Mouse (Mus musculus) forebrain, embryonic 12.5 days (tissue): ENCODE results near the gene Mlana. TPM values are rescaled to one million over a fixed set of nuclear protein-coding genes. Genes with fewer than 3 reads are reported as not detected.

Source experiments
- ATAC-seq: fragments of 200-750 bp; cut with Nextera tagmentation; 2 replicates; pipeline ENCODE4 v1.8.0; 2017; ENCODE audit warnings: moderate TSS enrichment; ENCODE audit not compliant: low FRiP score
- H3K27ac ChIP-seq: fragments of 300-500 bp; sonication (generic); 2 replicates; pipeline ENCODE4 v1.5.1; 2016; ENCODE audit warnings: mild to moderate bottlenecking
- H3K27me3 ChIP-seq: fragments of 300-500 bp; sonication (generic); 2 replicates; pipeline ENCODE4 v1.6.1; 2016; ENCODE audit warnings: mild to moderate bottlenecking
- H3K36me3 ChIP-seq: fragments of 300-500 bp; sonication (generic); replicated peaks from 2 replicates; pipeline ENCODE4 v1.6.1; 2016; ENCODE audit warnings: mild to moderate bottlenecking
- H3K4me1 ChIP-seq: fragments of 300-500 bp; sonication (generic); 2 replicates; pipeline ENCODE4 v1.6.1; 2016
- H3K4me2 ChIP-seq: fragments of 300-500 bp; sonication (generic); 2 replicates; pipeline ENCODE4 v1.6.1; 2016; ENCODE audit warnings: mild to moderate bottlenecking, moderate library complexity
- H3K4me3 ChIP-seq: fragments of 300-500 bp; sonication (generic); replicated peaks from 2 replicates; pipeline ENCODE4 v1.5.1; 2016; ENCODE audit warnings: mild to moderate bottlenecking
- H3K9ac ChIP-seq: fragments of 300-500 bp; sonication (generic); 2 replicates; pipeline ENCODE4 v1.6.1; 2016; ENCODE audit warnings: mild to moderate bottlenecking
- H3K9me3 ChIP-seq: fragments of 300-500 bp; sonication (generic); 2 replicates; pipeline ENCODE4 v1.6.1; 2016
- WGBS: fragments of 180-500 bp; shearing (Covaris S2); methylation state at CpG from one replicate; pipeline ENCODE4 v1.1.7; 2016; 5-methylcytosine and 5-hydroxymethylcytosine counted together
- polyA plus RNA-seq: library from polyadenylated mRNA; unstranded; fragments of >200 nt; fragmentation: Nextera tagmentation; extraction: Ambion mirVana; gene quantifications from 2 replicates; pipeline ENCODE4 v1.2.1, GENCODE M21; 2016

Gene Mlana
- polyA plus RNA-seq, result not detected in 2 replicates

DNA sequence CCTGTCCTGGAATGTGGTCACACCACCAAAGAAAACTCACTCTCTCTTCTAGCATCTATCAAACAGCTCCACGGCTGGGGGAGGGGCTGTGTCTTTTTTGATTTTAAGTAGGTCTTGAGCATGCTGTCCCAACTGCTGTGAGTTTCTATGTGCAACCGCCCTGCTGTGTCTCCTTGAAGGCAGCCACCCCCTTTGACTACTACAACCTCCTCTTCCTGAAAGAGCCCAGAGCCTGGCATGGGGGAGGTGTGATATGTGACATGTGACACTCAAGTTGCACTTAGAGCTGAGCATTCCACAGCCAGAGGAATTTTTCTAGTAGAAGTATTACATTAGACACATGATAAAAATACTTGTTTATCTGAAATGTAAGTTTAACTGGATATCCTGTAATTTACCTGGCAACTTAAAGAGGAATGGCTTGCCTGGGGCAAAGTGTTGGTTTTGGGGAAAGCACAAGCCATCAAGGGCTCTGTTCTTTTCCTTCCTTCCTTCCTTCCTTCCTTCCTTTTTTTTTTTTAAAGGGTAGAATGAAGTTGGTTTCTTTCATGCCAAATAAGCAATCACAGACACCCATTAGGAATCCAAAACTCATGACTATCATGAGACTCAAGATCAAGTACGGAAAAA, at the start of gene Mlana:
Mlana (plus strand) TSS at position 580 of the 630 bp plus-strand sequence.
- no peak within 1 kb of the TSS for H3K27ac ChIP-seq
- H3K4me2 ChIP-seq, result no peak within 1 kb of the TSS
- WGBS, result 58% methylated on average over 3 of the region's 3 CpGs
- H3K4me3 ChIP-seq, result no peak within 1 kb of the TSS
- H3K27me3 ChIP-seq, result no peaks in the 10 kb centered on the region
- ATAC-seq, result no peak
- H3K4me1 ChIP-seq, result no peaks in the 10 kb centered on the region
- no peaks in the 10 kb centered on the region for H3K36me3 ChIP-seq
- no peak within 1 kb of the TSS for H3K9ac ChIP-seq
- no peaks in the 10 kb centered on the region for H3K9me3 ChIP-seq

DNA sequence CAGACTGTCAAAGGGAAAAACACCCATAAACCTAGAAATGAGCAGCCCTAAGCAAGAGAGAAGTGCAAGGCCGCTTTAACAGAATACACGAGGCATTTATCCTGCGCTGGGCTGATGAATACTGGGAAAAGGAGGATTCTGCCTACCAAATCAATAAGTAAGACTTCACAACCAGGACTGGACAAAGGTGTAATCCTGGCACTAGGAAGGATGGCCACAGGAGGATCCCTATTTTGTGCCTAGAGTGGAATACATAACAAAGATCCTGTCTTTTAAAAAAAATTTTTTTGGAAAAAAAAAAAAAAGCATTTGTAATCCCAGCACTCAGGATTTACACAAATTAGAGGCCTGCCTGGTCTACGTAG, 49.1 kb upstream of the Mlana start:
- Histone ChIP-seq H3K9ac (peak overlapping the region; percentile 83; the same call in 1 of the 2 replicates), H3K4me2 (peak overlapping the region; percentile 55), H3K4me3 (peak overlapping the region; percentile 83), H3K36me3 (0 out of 2 replicates have a peak, but pooled peaks cover 5% of the 10 kb centered on the region), H3K27me3 (no peaks in the 10 kb centered on the region), H3K9me3 (no peaks in the 10 kb centered on the region), H3K4me1 (0 out of 2 replicates have a peak, but pooled peaks cover 3% of the 10 kb centered on the region), H3K27ac (no peak overlapping the region)
- ATAC-seq, result no peak
- 32% methylated on average over 4 of the region's 4 CpGs for WGBS

DNA sequence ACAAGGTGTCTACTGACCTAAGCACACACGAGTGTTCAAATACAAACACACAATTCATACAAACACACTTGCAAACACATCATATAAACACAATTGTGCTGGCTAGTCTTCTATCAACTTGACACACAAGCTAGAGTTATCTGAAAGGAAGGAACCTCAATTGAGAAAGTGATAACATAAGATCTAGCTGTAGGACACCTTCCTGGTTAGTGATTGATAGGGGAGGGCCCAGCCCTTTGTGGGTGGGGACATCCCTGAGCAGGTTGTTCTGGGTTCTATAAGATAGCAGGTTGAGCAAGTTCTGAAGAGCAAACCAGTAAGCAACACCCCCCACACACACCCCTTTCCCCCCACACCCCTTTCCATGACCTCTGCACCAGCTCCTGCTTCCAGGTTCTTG, 47.9 kb upstream of the Mlana start:
- no peak overlapping the region for H3K9ac ChIP-seq
- H3K27me3 ChIP-seq, result no peaks in the 10 kb centered on the region
- no peak overlapping the region for H3K4me2 ChIP-seq
- H3K4me3 ChIP-seq, result no peak overlapping the region
- 72% methylated on average over 1 of the region's 1 CpGs for WGBS
- H3K27ac ChIP-seq, result no peak overlapping the region
- 0 out of 2 replicates have a peak, but pooled peaks cover 4% of the 10 kb centered on the region for H3K36me3 ChIP-seq
- H3K4me1 ChIP-seq, result 0 out of 2 replicates have a peak, but pooled peaks cover 3% of the 10 kb centered on the region
- H3K9me3 ChIP-seq, result no peaks in the 10 kb centered on the region
- no peak for ATAC-seq

DNA sequence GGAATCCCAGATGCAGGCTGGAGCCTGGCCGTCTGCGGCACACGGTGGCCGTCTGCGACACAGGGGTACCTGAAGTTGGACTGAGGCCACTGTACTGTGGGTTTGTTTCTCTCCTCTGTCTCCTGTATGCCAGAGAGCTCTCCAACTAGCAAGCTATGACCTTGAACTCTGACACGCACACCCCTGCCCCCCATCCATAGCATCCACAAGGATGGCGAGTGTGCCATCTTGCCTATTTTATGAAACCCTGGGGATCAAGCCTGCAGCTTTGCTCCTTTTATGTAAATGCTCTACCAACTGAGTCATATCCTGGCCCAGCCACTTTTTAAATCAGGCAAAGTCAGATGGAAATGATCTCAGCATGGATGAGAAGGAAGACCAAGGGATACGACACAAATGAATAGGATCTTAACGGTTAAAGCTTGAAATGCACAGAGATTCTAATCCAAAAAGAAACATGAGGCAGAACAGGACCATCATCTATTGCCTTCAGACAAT, 43.8 kb upstream of the Mlana start:
- H3K27me3 ChIP-seq, result no peaks in the 10 kb centered on the region
- H3K4me2 ChIP-seq, result no peak overlapping the region
- no peak overlapping the region for H3K9ac ChIP-seq
- ATAC-seq, result no peak
- no peak overlapping the region for H3K27ac ChIP-seq
- no peaks in the 10 kb centered on the region for H3K4me1 ChIP-seq
- H3K36me3 ChIP-seq, result no peaks in the 10 kb centered on the region
- whole genome bisulfite sequencing, result 86% methylated on average over 9 of the region's 9 CpGs
- no peak overlapping the region for H3K4me3 ChIP-seq
- no peaks in the 10 kb centered on the region for H3K9me3 ChIP-seq

DNA sequence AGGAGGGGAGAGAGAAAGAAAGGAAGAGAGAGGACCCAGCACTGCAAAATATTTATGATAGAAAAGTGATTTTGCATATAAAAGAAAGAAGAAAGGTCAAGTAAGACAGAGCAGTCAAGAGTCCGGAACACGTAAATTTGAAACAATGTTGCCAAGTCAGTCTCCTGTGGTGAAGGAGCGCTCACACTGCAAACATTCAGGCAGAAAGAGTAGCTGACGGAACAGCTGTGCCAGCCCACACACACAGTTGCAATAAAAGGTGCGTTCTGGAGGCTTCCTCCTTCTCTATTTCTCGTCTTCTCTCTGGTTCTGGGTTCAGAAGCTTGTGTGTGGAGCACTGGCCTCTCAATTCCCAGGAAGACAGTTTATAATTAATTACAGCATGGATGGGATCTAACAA, 42.5 kb upstream of the Mlana start:
- no peak overlapping the region for H3K4me3 ChIP-seq
- 45% methylated on average over 6 of the region's 6 CpGs for WGBS
- H3K9ac ChIP-seq, result no peak overlapping the region
- no peak overlapping the region for H3K27ac ChIP-seq
- ATAC-seq, result no peak
- no peaks in the 10 kb centered on the region for H3K27me3 ChIP-seq
- no peaks in the 10 kb centered on the region for H3K36me3 ChIP-seq
- no peaks in the 10 kb centered on the region for H3K9me3 ChIP-seq
- H3K4me1 ChIP-seq, result no peaks in the 10 kb centered on the region
- no peak overlapping the region for H3K4me2 ChIP-seq

DNA sequence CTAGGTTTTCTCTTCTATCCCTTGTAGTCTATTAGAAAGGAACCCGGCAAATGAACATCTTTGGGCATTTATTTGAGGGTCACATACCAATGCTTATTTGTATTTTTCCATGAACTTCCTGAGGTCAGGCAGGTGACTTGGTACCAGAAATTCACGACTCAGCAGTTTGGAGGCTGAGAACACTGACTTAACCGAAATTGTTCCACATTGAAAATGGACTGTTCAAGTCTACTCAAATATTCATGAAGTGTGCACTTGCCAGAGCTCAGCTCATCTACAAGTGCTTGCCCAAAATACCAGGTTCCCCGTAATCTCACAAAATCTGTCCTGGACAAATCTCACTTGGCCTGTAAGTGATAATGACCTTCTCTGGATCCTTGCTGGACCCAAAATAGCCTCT, 41.6 kb upstream of the Mlana start:
- 67% methylated on average over 4 of the region's 4 CpGs for WGBS
- H3K27me3 ChIP-seq, result no peaks in the 10 kb centered on the region
- no peak for ATAC-seq

DNA sequence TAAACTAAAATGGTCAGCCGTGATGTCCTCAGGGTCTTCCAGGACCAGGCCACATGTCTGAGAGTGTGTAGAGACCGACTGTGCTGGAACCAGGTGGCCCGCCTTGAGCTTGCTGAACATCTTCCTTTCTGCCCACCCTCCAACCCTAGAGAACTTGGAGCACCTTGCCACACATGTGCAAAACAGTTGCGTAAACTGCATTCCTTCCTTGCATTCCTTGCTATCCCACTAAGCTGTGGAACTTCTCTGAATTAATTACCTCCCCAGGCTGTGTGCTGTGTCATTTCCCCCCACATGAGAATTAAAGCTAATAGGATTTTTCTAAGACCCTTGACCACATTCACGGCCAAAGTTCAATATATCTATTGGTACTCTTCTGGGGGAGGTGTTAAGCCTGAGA, 41.0 kb upstream of the Mlana start:
- Histone ChIP-seq H3K4me2 (no peak overlapping the region), H3K36me3 (no peaks in the 10 kb centered on the region), H3K27ac (no peak overlapping the region), H3K9ac (no peak overlapping the region), H3K4me3 (no peak overlapping the region), H3K27me3 (no peaks in the 10 kb centered on the region), H3K4me1 (no peaks in the 10 kb centered on the region), H3K9me3 (no peaks in the 10 kb centered on the region)
- 88% methylated on average over 5 of the region's 5 CpGs for WGBS
- ATAC-seq, result no peak

More for the DNA sequence above, 41.6 kb upstream of the Mlana start:
- H3K4me1 ChIP-seq, result no peaks in the 10 kb centered on the region
- H3K27ac ChIP-seq, result no peak overlapping the region
- no peak overlapping the region for H3K9ac ChIP-seq
- H3K4me2 ChIP-seq, result no peak overlapping the region
- H3K9me3 ChIP-seq, result no peaks in the 10 kb centered on the region
- H3K4me3 ChIP-seq, result no peak overlapping the region
- no peaks in the 10 kb centered on the region for H3K36me3 ChIP-seq

DNA sequence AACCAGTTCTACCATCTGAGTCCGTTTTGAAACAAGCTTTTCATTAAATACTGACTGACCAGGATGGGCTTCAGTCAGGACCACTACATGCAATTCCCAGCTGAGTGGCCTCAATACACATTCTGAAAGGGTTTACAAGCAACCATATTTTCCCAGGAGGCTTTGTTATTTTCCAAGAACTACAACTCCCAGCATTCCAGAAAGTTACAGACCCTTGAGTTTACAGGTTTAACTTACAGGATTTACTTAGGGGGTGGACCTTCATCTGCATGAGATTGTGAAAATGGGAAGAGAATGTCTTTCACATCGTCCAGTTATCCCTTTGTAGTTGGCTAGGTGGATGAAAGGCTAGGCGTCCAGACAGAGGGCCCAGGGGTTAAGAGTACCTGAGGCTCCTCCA, 40.6 kb upstream of the Mlana start:
- no peak overlapping the region for H3K27ac ChIP-seq
- no peak overlapping the region for H3K4me2 ChIP-seq
- H3K4me1 ChIP-seq, result no peaks in the 10 kb centered on the region
- ATAC-seq, result no peak
- H3K4me3 ChIP-seq, result no peak overlapping the region
- H3K27me3 ChIP-seq, result no peaks in the 10 kb centered on the region
- 51% methylated on average over 3 of the region's 3 CpGs for WGBS
- no peak overlapping the region for H3K9ac ChIP-seq
- H3K9me3 ChIP-seq, result no peaks in the 10 kb centered on the region
- H3K36me3 ChIP-seq, result no peaks in the 10 kb centered on the region

DNA sequence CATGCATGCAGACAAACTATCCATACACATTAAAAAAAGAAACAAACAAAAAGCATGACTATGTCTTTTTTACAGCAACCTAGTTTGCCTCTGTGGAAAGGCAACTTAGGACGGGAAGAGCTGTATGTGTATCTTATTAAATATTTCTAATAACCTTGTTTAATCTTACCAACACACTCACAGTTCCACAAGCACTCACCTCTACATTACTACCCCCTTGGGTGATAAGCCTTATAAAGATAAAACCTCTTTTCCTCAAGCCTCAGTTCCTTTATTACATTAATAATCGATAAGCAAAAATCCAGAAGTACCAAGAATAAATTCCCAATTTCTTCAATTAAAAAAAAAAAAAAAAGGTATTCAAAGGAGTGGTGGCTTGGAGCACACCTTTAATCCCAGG, 40.1 kb upstream of the Mlana start:
- no peak overlapping the region for H3K4me2 ChIP-seq
- H3K27ac ChIP-seq, result no peak overlapping the region
- 96% methylated on average over 2 of the region's 2 CpGs for WGBS
- ATAC-seq, result no peak
- H3K27me3 ChIP-seq, result no peaks in the 10 kb centered on the region
- H3K9ac ChIP-seq, result no peak overlapping the region
- no peaks in the 10 kb centered on the region for H3K9me3 ChIP-seq
- H3K36me3 ChIP-seq, result no peaks in the 10 kb centered on the region
- H3K4me1 ChIP-seq, result no peaks in the 10 kb centered on the region
- no peak overlapping the region for H3K4me3 ChIP-seq

DNA sequence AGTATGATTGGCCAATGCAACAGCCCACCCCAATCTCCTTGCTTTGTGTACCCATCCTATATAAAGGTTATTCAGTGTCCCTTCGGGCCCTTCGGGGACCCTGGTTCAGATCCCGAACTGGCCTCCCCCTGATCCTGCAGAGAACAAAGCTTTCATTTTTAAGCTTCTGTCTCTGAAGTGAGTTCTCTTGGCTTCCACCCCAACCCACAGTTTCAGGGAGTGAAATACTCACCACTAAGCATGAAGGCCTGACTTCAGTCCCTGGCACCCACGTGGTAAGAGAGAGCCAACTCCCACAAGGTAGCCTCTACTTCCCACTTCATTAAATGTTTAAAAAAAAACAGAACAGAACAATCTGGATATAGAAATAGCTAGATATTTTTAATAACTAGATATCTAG, 38.8 kb upstream of the Mlana start:
- Histone ChIP-seq H3K4me2 (no peak overlapping the region), H3K9ac (no peak overlapping the region), H3K27ac (no peak overlapping the region), H3K36me3 (no peaks in the 10 kb centered on the region), H3K9me3 (no peaks in the 10 kb centered on the region), H3K4me1 (no peaks in the 10 kb centered on the region), H3K27me3 (no peaks in the 10 kb centered on the region), H3K4me3 (no peak overlapping the region)
- ATAC-seq, result no peak
- WGBS, result 94% methylated on average over 4 of the region's 4 CpGs

DNA sequence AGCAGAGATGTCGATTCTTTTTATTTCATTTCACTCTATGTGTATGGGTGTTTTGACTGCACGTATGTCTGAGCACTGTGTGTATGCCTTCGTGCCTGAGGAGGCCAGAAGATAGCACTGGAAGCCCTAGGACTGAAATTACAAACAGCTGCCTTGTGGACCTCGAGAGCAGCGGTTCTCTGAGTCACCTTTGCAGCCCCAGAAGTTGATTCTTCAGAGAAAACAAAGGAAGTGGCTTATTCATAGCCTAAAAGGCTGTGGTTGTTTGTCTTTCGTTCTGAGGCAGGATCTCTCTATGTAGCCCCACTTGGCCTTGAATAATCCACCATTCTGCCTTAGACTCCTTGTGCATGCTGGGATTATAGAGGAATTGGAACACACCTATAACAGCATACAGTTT, 37.9 kb upstream of the Mlana start:
- ATAC-seq, result no peak
- 71% methylated on average over 6 of the region's 6 CpGs for WGBS
- no peak overlapping the region for H3K9ac ChIP-seq
- H3K4me1 ChIP-seq, result no peaks in the 10 kb centered on the region
- no peak overlapping the region for H3K4me3 ChIP-seq
- H3K27ac ChIP-seq, result no peak overlapping the region
- no peak overlapping the region for H3K4me2 ChIP-seq
- no peaks in the 10 kb centered on the region for H3K9me3 ChIP-seq
- H3K27me3 ChIP-seq, result no peaks in the 10 kb centered on the region
- no peaks in the 10 kb centered on the region for H3K36me3 ChIP-seq

DNA sequence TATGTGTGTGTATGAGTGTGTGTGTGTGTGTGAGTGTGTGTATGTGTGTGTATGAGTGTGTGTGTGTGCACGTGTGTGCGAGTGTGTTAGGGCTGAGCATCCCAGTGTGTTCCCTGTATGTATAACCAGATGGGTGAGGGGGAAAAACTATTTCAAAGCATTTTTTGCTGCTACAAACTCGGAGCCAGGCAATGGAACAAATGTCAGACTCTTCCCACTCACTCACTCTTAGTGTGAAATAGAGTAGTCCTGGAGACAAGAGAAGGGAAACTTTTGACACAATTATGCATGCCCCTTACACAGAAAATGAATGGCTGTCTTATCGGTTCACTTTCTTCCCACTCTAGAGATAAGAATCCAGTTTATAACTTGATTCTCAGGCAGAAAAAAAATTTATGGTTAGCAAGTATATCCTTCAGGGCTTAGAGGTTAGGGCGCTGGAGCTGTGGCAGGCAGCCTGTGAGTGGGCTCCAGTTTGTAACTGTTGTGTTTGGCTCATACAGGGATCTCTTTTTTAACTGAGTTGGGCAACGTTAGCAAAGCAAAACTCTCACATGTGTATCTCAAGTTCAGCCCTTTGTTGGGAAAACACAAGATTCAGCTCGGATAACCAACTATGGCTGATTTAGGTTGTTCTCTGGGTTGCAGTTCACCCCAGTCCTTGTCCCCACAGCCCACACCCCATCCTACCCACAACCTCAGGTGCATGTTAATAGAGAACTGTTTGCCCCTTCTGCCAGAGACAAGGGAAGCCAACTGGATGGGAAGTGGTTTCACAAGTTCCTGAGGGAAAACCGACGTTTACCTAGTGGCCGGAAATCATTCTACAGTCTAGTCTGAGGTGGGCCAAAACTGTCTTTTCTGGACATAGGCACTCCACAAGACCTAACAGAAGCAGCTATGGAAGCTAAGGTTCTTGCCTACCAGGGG, 36.5 kb upstream of the Mlana start:
- Histone ChIP-seq H3K27me3 (no peaks in the 10 kb centered on the region), H3K36me3 (no peaks in the 10 kb centered on the region), H3K4me2 (no peak overlapping the region), H3K9me3 (no peaks in the 10 kb centered on the region), H3K4me1 (no peaks in the 10 kb centered on the region), H3K4me3 (no peak overlapping the region), H3K27ac (no peak overlapping the region), H3K9ac (no peak overlapping the region)
- WGBS, result 88% methylated on average over 10 of the region's 10 CpGs
- no peak for ATAC-seq
